Mouse (Mus musculus) cerebral cortex, adult 2 months (tissue): ENCODE results near the gene Hes6.

Source experiments
- WGBS: fragments of 180-500 bp; shearing (Covaris S2); methylation state at CpG from one replicate; pipeline ENCODE4 v1.1.7; 2018; 5-methylcytosine and 5-hydroxymethylcytosine counted together

Hes6 gene

DNA sequence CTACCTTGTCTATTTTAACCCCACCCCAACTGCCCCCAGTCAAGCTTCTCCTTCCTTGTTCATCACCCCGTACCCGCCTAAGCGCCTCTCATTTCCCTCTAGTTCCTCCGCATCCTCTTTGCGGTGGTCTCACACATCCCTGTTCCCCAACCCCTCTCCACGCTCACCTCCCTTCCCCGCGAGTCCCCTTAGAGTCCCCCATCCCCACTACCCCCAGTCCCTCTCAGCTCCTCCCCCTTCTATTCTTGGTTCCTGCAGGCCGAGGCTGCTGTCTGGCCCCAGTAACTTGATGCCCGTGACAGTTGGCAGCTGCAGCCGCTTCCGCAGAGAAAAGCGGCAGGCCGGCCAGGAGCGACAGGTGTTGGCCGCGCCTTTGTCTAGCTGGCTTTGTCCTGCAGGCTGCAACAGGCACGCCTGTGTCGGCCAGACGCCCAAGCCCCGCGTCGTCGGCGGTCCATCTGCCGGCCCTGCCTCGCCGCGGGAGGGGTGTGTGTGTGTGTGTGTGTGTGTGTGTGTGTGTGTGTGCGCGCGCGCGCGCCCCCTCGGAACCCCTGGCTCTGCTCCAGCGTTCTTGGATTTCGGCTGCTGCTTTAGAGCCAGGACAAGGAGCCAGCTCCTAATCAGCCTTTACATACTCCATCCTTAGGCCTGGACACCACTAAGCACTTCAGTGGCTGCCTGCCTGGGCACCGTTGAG lies at the start of gene Hes6:
Gene Hes6 (minus strand): TSS at position 141 of the 697 bp plus-strand sequence.
- WGBS, result 2% methylated on average over 39 of the region's 39 CpGs

DNA sequence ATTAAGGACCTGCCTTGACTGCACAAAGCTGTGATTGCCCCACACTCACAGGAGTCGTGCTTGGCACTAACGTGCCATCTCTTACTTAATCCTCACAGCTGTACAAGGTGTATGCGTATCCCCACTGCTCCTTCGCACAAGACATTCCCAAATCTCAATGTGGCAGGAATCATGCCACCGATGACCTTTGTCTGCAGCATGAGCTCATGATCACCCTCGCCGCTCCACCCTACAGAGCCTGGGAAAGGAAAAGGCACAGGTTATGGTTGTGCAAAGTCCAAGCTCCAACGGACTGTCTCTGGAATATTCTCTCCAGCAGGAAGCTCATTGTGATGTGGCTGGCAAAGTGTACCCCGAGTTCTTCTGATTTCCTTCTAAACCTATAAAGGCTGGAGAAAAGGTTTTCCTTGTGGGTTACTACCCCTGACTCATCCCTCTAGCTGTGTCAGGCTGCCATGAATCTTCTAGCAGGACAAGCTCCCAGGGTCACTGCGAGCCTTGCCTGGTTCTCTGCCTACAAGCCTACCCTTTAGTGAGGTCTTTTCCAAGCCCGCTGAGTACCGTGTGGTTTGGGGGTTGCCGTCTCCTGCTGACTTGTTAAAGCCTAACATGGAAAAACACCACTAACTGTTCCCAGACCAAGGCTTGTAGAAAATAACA lies 49.6 kb upstream of the Hes6 start:
- 88% methylated on average over 13 of the region's 13 CpGs for WGBS

DNA sequence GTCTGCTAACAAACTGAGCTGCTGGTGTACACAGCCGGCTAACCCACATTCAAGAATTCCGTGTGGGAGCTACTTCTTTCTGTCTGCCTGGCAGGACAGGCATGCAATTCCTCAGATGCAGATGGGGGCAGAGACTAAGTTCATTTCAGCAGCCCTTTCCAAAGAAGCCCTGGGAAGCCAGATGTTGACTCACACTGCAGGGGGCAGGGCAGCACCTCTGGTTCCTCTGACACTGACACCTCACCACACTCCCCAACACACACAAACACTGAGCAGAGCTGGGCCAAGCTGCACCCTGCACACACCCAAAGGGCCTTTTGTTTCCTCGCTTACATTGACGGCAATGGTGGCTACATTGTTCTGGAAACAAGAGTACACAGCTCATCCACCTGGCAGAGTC lies 46.7 kb upstream of the Hes6 start:
- 41% methylated on average over 4 of the region's 4 CpGs for WGBS

DNA sequence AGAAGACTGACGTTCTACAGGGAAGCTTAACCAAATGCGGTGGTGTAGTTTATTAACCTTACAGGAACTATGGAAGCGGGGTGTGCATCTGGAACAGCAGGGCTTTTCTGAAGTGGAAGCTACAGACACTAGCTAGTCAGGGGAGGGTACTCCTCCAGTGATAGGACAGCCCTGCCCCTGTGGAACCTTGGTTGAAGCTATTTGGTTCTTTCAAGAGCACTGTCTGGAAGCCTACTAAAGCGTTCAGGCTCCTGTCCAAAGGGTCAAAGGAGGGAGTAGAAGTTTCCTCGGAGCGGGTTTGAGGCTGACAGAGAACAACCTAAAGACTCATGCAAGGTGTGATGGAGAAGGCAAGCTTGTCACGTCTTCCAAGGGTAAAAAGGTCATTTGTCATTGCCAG lies 46.2 kb upstream of the Hes6 start:
- 37% methylated on average over 7 of the region's 7 CpGs for WGBS

DNA sequence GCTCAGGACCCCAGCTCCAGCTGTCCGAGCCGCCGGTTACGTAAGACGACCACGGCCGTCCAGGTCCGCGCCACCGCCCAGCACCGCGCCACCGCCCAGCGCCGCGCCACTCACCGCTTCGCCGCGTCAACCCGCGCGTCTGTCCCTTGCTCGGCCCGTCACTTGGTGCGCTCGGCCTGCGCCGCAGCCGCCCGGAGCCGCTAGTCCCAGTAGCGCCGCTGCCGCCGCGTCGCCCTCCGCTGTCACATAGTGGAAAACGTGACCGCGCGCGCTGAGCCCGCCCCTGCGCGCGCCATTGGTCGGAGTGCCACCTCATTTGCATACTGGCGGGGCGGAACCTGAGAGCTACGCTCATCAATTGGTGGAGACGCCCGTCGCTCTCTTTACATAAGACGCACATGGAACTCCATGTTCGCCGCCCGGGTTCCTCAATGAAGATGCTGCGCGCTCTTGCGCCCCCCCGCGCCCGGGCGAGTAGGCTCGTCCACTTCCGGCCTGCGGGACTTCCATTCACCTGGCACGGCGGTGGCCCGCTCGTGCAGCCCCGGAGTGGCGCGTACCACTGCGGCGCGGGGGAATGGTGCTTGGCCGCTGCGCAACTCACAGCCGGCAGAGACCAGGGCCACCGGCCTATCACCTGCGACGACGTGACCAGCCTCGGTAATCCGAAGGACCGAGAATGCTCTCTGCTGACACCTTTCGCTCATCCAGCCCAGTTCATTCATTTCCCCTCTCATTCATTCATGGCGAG lies 45.4 kb upstream of the Hes6 start, which contains the start of gene Per2:
Gene Per2 (minus strand): TSS at position 266 of the 751 bp plus-strand sequence.
- WGBS, result under 1% methylated on average over 91 of the region's 91 CpGs

DNA sequence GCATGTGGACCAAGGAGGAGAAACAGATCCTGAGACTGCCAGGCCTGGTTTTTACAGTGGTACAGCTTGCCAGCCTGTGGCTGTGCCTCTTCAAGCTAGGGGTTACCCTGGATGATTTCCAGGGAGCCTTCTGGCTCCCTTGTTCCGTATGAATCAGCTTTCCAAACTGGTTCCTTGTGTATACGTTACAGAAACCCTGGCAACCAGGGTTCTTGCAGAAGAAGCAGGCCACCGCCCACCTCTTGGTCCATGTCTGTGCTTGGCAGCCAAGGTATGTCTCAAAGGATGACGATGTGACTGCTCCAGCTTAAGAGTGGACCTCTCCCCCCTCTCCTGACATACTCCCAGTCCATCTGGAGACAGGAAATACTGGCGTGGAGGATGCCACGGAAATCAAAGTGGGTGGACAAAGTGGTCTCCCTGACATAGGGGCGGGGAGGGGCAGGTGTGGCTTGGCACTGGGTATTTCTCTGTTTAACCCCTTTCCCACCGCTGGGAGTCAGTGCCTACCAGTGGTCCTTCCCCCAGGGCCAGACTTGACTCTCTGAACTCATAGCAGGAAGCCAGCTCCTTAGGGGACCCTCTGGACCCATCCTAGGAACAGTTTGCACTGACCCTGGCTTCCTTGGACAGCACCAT lies 44.5 kb upstream of the Hes6 start:
- 3% methylated on average over 8 of the region's 8 CpGs for WGBS

DNA sequence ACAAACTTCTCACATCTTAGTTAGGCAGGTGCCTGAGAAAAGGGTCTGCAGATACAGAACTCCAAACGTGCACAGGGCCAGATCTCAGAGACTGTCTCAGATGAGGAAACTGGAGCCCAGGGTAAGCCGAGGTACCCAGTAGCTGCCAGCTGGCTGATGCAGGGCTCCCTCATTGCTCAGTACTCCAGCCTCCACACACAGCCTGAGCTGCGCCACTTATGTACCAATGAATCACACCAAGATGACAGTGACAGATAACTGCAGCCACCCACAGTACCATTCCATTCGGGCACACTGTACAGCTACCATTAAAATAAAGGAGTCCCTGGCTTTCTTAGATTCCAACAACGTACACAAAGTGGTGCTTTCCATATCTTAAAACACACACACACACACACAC lies 43.9 kb upstream of the Hes6 start:
- 28% methylated on average over 5 of the region's 5 CpGs for WGBS

DNA sequence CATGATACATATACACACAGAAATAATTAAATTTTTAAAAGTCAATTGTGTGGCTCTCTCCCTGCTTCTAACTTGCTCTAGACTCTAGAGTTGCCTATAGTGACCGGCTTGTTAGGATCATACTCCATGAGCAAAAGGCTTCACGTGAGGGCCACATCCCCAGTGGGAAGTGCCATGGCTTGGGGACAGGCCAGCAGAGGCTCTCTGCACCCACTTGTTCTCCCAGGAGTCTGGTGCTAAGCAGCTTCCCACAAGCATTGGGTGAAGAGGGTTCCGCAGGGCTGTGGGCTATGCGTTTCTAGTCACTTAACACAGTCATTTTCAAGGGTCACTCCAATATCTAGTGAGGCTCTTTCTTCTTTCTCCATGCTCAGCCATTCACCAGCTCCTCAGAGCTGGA lies 43.3 kb upstream of the Hes6 start:
- 62% methylated on average over 4 of the region's 4 CpGs for WGBS

DNA sequence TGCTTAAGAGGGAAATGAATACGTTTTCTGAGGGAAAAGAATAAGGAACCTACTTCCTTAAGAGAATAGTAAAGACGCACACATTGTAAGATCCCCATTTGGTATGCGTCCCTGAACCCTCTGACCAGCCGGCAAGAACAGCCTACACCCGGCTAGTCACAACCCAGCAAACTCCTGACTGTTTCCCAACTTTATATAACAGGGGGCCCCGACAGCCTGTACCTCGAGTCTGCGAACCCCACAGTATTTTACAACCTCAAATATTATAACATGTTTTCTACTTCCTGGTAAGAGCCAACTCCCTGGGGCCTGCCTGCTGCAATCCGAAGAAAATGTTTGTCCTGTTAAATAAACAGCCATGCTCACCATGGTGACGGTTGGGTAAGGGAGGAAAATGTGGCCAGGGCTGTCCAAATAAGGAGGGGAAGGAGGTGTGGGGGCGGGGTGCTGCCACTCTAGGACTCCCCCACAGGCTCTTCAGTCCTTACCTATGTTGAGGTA lies 42.5 kb upstream of the Hes6 start:
- WGBS, result 16% methylated on average over 11 of the region's 11 CpGs

DNA sequence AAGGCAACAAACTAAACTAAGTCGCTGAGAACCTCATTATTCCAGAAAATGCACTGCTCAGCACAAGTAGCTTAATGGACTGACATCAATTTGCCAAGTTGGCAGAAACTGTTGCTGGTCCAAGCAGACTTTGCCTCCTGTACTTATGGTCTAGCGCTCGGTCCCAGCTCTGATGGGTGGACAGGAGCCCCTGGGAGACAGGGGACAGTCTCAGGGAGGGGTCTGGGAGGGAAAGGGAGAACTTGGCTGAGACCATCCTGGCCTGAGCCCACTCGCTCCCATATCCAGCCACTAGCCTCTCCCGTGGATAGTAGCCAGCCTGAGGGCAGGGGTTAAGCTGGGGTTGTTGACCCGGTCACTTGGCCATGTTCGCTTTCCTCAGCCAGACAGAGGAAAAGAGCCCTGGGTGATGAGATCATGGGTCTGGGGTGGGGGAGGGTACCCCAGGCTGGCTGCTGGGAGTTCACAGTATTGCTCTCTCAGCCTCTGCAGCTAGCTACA lies 41.9 kb upstream of the Hes6 start:
- 44% methylated on average over 7 of the region's 7 CpGs for WGBS

DNA sequence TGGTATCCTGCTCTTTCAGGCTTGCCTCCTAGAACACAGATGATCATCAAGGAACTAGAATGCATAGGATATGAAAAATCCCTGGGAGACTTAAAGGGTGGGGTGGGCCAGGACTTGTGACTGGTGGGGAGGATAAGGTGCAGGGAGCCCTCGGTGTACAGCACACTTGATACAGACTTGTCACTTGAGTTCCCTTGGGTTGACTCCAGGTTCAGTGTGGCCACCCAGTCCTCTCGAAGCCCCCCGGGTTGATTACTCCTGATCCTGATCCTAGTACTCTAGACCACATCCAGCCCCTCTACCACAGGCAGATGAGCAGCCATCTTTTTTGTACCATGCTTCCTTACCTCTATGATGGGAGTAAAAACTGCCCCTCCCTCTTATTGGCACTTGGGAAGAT lies 41.1 kb upstream of the Hes6 start:
- 85% methylated on average over 3 of the region's 3 CpGs for WGBS

DNA sequence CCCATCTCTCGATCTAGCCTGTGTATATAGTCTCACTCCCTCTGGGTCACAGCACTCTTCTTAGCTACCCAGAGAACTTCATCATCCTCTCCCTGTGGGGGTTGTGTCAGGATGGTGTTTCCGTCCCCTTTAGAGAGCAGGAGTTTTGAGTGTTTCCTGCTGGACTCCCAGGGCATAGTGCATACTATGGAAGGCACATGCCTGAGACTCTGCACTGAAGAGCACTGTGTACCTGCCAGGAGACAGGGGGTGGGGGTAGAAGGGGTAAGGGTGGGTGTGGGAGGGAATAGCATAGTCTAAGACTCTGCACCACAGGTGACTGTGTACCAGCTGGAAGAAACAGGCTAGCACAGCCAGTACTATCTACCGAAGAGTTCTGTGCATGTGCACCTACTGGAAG lies 40.5 kb upstream of the Hes6 start:
- WGBS, result 84% methylated on average over 3 of the region's 3 CpGs

DNA sequence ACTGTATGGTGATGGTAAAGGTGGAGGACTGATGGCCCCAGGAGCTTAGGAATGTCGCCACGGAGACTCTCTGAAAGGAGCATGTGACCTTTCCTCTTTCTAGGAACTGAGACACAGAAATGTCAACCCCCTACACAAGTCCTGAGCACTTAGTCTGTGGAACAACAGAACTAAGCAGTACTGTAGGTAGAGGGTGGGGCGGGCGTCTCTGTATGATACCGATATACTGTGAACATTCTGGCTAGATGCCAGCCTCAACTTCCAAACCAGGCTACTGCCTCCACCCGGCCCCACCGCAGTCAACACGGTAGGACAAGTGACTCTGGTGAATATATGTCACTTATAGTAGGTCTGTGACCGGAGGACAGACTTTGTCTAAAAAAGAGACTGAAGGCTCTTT lies 40.1 kb upstream of the Hes6 start:
- WGBS, result 84% methylated on average over 9 of the region's 9 CpGs

DNA sequence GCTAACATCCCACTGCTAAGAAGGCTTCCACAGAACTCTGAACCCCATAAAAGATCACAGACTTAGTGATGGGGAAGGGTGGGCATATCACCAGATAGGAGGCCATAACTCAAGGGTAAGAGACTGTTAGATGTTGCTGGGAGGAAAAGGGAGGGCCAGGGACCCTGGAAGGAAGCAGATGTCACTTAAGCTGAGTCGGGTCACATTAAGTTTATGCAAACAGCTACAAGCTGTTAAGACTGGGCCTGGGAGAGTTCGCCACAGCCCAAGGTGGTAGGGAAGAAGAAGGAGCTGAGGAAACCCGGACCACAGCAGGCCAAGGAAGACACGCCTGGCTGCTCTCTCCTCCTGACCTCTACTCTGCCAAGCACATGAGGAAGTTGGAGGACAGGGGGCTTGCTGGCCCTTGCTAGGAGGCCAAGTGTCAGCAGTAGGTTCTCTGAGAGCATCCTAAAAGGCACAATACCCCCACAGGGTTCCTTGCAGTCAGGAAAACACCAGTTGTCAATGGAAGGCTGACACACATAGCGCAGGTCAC lies 37.8 kb upstream of the Hes6 start:
- 80% methylated on average over 5 of the region's 5 CpGs for WGBS

DNA sequence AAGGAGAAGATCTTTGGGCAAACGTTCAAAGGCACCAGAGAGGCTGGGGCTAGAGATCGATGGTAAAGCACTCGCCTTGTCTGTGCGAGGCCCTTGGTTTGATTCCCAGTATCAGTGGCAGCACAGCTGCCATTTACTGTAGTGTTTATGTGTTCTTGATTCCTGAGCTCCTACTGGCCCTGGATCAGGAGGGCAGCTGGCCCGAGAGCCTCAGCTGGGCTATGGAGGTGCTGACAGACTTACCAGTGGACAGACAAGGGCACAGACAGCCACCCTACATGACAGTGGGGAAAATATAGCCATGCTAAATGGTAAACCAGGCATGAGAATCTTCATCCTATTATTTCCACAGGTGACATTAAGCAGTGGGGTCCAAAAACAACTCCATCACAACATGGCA lies 37.0 kb upstream of the Hes6 start:
- WGBS, result 87% methylated on average over 5 of the region's 5 CpGs

DNA sequence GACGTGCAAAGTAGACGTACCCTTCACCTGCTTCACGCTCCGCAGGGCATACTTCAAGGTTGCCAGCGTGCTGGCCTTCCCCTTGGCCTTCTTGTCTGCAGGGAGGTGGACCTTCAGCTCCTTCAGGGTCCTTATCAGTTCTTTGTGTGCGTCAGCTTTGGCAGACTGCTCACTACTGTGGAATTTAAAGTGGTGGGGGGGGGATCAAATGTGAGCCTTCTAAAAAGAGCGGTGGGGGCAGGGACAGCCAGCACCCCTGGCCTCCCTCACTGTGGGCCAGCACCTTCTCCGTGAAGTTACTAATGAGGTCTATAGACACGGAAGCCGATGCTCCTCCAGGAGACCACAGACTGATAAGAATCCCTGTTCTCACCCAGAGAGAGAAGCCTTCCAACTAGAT lies 34.9 kb upstream of the Hes6 start:
- 96% methylated on average over 10 of the region's 10 CpGs for WGBS

DNA sequence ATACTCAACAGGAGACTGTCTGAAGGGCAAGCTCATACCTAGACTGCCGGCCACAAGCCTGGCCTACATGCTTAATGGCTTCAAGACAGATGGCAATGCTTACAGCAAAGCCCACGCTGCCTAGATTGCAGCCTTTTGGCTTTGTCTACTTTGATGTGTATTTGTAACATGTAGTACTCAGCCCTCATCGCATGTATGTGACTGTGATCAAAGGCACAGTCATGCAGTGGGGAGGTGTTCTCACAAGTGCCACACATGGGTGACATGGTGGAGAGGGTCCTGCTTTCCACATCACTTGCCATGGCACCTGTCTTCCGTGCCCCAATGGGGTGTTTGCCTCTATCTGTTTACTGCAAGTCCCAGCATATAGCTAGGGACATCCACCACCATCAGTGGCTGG lies 32.7 kb upstream of the Hes6 start:
- 73% methylated on average over 4 of the region's 4 CpGs for WGBS

DNA sequence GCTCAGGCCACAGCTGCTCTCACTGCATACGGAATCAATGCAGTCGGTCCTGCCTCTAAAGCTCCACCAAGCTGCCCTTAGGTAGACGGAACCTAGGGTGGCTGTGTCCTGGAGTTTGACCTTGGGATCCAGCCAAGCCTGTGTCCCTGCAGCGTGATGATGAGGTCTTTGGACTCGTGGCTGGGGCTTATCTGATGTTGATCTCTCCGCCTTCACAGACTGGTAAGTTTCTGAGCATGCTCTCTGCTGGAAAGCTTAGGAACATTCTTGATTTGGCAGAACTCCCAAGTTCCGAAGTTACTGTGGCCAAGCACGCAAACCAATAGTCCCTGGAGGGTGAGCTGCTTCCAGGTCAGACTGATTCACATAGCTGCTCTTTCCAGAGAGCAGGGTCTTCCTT lies 32.2 kb upstream of the Hes6 start:
- WGBS, result 45% methylated on average over 8 of the region's 8 CpGs

DNA sequence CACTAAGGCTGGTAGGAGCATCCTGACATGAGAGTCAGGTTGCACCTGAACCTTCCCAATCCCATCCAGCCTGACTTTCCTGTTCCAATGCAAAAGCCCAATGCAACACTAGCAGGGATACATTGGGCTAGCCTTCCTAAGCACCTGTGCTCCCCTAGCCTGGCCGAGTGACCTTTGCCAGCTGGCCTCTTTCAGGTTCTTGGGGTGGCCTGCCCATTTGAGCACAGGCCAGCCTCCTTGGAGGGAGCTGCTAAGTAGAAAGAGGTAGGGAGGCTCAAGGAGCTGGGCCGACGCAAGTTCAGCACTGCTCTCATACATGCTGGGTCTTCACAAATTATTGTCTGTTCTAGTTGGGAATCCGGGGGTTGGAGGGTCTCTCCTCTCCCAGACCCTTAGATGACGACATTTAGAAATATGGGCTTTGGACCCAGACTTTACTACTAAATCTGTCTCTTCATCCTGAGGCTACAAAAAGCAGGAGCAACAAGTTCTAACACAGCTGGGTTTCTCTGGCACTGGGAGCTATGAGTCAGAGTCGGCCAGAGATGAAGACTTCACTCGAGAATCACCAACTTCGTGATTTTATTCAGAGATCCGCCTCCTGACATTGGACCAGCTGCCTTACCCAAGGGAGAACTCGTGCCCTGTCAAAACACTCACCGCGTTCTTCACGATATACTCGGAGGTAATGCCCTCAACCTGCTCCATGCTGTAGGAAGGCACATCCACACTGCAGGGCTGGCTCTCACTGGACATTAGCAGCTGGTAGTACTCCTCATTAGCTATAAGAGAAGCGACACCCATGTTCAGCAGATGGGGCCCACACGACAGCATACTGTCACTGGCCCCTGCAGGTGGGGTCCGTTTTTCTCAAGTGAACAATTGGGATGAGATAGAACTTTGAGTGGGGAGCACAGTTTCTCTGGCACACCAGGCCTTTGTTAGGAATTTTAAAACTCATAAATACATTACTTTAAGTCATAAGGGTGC lies 31.3 kb upstream of the Hes6 start:
- WGBS, result 61% methylated on average over 17 of the region's 17 CpGs

DNA sequence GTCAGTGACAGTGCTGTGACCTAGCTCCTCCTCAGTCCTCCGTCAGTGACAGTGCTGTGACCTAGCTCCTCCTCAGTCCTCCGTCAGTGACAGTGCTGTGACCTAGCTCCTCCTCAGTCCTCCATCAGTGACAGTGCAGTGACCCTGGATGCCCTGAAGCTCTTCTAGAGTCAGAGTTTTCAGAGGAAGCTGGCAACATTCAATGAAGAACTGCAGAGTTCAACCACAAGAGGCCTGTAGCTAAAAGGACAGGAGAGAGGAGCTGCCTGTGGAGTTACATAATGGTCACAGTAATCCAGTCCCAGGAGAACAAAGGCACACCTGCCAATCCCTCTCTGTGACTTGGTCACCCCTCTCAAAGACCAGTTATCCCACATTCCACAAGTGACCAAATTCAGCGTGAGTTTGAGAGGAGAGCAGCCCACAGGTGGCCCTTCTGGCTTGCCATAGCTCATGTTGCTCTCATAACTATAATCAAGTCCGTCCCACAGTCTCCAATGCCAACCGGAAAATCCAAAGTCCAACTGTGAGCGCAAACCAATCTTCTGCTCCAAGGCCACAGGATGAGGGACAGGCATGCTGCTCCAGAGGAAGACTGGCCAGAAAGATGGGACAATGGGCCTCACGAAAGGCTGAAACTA lies 28.6 kb upstream of the Hes6 start:
- WGBS, result 81% methylated on average over 7 of the region's 7 CpGs
